Mouse (Mus musculus): ENCODE data around the gene Ttc41. TPM values are rescaled to one million over a fixed set of nuclear protein-coding genes. Genes with fewer than 3 reads are reported as not detected.

Ttc41 gene
- polyA plus RNA-seq, 1 experiment from 2014 or later, result 2.5 TPM

DNA sequence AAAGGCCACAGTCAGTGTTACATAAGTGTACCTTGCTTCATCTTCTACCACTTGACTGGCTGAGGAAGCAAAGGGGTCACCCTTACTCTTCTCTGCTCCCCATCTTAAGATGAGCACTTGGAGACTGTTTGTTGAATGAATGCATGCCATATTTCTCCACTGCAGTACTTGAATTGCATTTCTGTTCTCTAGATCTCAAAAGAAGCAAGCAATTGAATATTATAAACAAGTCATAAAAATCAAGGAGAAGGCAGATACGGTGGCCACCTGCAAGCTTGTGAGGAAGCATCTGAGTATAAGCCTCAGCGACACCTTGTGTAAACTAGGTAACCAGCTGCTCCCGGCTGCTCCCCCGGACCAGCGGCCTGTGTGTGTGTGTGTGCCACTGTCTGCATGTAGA lies 58.1 kb downstream of the Ttc41 start, which contains the start of gene Gm49358:
Gene Gm49358, plus strand, starts transcription at position 301 of the 400 bp plus-strand sequence.
- WGBS, result 93% methylated on average over 5 of the region's 5 CpGs
- Histone ChIP-seq H3K36me3 (replicated peaks; ENCODE audit: control insufficient read depth, insufficient read depth) (no peaks in the 10 kb centered on the region), H3K27ac (no peak within 1 kb of the TSS), H3K9me3 (ENCODE audit: control insufficient read depth, low read length) (no peaks in the 10 kb centered on the region), H3K4me2 (replicated peaks) (no peak within 1 kb of the TSS), H3K4me3 (replicated peaks; ENCODE audit: low read length) (no peak within 1 kb of the TSS), H3K9ac (no peak within 1 kb of the TSS), H3K27me3 (ENCODE audit: control insufficient read depth, insufficient read depth, low read length) (no peaks in the 10 kb centered on the region), H3K4me1 (replicated peaks; ENCODE audit: control insufficient read depth, insufficient read depth, low read length) (no peaks in the 10 kb centered on the region)
- DNase-seq (ENCODE audit: low spot score) (no peak), ATAC-seq (ENCODE audit: low FRiP score) (no peak)

DNA sequence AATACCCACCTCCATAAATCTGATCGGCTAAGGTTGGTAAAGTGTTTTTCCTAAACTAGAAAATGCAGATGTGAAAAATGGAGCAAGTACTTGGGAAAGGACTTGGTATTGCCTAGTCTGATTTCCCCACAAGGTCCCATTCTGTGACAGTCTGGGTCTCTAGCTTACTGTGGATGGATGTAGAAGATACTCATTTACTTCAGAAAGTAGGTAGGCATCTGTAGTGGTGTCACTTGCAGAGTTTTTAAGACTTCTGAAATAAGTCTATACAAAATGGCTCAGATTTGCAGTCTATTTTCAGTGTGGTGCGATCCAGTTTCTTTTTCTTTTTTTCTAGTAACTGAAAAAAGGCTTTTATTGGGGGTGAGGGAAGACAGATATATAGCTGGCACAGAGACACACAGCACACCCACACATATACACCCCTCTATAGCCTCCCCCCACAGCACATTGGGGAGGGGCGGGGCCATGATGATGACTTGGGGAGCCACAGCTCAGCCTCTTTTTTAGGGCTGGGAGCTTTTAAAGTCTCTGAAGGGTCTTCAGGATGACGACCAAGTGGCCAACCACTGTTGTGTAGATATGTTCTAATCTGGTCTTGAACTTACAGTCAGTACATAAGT lies 59.8 kb downstream of the Ttc41 start:
- no peaks in the 10 kb centered on the region for H3K27me3 ChIP-seq (ENCODE audit: control insufficient read depth, insufficient read depth, low read length)
- H3K36me3 ChIP-seq (replicated peaks; ENCODE audit: control insufficient read depth, insufficient read depth), result no peaks in the 10 kb centered on the region
- no peaks in the 10 kb centered on the region for H3K9me3 ChIP-seq (ENCODE audit: control insufficient read depth, low read length)
- no peak for DNase-seq (ENCODE audit: low spot score)
- 91% methylated on average over 4 of the region's 4 CpGs for WGBS
- peaks cover 8% of the 10 kb centered on the region; the same call in 1 of the 2 replicates for H3K4me1 ChIP-seq (replicated peaks; ENCODE audit: control insufficient read depth, insufficient read depth, low read length)
- no peak overlapping the region for H3K9ac ChIP-seq
- H3K4me2 ChIP-seq (replicated peaks), result no peak overlapping the region
- no peak overlapping the region for H3K27ac ChIP-seq
- no peak for ATAC-seq (ENCODE audit: low FRiP score)
- H3K4me3 ChIP-seq (replicated peaks; ENCODE audit: low read length), result no peak overlapping the region

DNA sequence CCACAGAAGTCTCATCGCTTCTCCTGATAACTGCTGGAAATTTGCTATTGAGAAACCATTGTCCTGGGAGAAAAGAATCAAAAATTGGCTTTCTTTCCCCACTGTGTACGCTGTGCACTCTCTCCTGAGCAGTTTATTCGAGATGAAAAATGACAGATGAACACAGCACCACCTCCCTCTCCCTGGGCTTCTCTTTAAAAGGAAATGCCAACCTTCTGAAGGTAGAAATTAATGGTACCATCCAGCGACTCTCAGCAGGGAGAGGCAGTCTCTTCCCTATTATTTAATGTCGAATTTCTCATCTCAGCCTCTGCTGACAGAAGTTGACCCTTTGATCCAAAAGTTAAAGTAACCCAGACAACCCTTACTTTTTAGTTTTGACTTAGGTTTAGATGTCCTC lies 63.6 kb downstream of the Ttc41 start:
- WGBS, result 56% methylated on average over 5 of the region's 5 CpGs
- peak overlapping the region; percentile 61; the same call in 1 of the 2 replicates for H3K27ac ChIP-seq
- no peak overlapping the region for H3K9ac ChIP-seq
- peaks cover 8% of the 10 kb centered on the region; the same call in 1 of the 2 replicates for H3K4me1 ChIP-seq (replicated peaks; ENCODE audit: control insufficient read depth, insufficient read depth, low read length)
- no peak for DNase-seq (ENCODE audit: low spot score)
- no peak overlapping the region for H3K4me3 ChIP-seq (replicated peaks; ENCODE audit: low read length)
- H3K4me2 ChIP-seq (replicated peaks), result no peak overlapping the region
- ATAC-seq (ENCODE audit: low FRiP score), result no peak
- H3K27me3 ChIP-seq (ENCODE audit: control insufficient read depth, insufficient read depth, low read length), result no peaks in the 10 kb centered on the region
- H3K36me3 ChIP-seq (replicated peaks; ENCODE audit: control insufficient read depth, insufficient read depth), result no peaks in the 10 kb centered on the region
- no peaks in the 10 kb centered on the region for H3K9me3 ChIP-seq (ENCODE audit: control insufficient read depth, low read length)

DNA sequence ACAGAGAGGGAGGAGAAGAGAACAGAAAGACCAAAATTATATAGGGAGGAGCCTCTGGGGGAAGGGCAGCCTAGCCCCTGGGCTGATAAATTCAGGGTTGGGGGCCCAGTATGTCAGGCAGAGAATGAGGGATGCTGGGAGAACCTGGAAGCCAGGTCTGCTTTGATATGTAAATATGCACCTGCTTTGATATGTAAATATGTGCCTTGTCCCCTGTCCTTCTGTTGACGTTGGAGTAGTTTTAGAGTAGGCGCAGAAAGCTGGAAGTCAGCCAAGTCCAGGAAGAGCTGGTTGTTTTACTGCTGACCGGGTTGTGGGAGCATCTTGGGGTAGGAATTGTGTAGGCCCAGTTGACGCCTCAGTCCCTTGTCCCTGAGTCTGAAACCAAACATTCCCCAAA lies 64.2 kb downstream of the Ttc41 start:
- H3K4me3 ChIP-seq (replicated peaks; ENCODE audit: low read length), result no peak overlapping the region
- H3K4me2 ChIP-seq (replicated peaks), result no peak overlapping the region
- peaks cover 8% of the 10 kb centered on the region; the same call in 1 of the 2 replicates for H3K4me1 ChIP-seq (replicated peaks; ENCODE audit: control insufficient read depth, insufficient read depth, low read length)
- H3K9me3 ChIP-seq (ENCODE audit: control insufficient read depth, low read length), result no peaks in the 10 kb centered on the region
- WGBS, result 18% methylated on average over 4 of the region's 4 CpGs
- no peak overlapping the region for H3K27ac ChIP-seq
- peak; percentile 44; the same call in 1 of the 2 replicates for ATAC-seq (ENCODE audit: low FRiP score)
- H3K27me3 ChIP-seq (ENCODE audit: control insufficient read depth, insufficient read depth, low read length), result no peaks in the 10 kb centered on the region
- peak; percentile 48 for DNase-seq (ENCODE audit: low spot score)
- no peak overlapping the region for H3K9ac ChIP-seq
- no peaks in the 10 kb centered on the region for H3K36me3 ChIP-seq (replicated peaks; ENCODE audit: control insufficient read depth, insufficient read depth)

DNA sequence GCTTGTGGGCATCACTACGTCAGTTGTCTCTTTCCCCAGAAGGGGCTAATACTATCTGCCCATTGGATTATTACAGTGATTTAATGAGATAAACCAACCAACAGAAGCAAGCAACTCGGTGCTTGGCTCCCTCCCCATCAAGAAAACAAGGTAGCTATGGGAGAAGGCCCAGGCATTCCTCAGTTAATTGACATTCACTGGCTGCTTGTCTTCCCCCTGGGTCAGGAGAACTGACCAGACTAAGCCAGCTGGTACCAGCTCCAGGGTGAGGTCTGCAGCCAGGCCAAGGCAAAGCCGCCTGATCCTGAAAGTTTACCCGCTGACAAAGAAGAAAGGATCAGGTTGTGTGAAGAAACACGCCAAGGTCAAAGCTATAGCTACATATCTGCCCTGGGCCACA lies 66.1 kb downstream of the Ttc41 start:
- H3K27ac ChIP-seq, result no peak overlapping the region
- 73% methylated on average over 5 of the region's 5 CpGs for WGBS
- peaks cover 8% of the 10 kb centered on the region; the same call in 1 of the 2 replicates for H3K4me1 ChIP-seq (replicated peaks; ENCODE audit: control insufficient read depth, insufficient read depth, low read length)
- DNase-seq (ENCODE audit: low spot score), result no peak
- no peaks in the 10 kb centered on the region for H3K36me3 ChIP-seq (replicated peaks; ENCODE audit: control insufficient read depth, insufficient read depth)
- no peak for ATAC-seq (ENCODE audit: low FRiP score)
- H3K27me3 ChIP-seq (ENCODE audit: control insufficient read depth, insufficient read depth, low read length), result no peaks in the 10 kb centered on the region
- no peak overlapping the region for H3K4me2 ChIP-seq (replicated peaks)
- no peak overlapping the region for H3K9ac ChIP-seq
- H3K9me3 ChIP-seq (ENCODE audit: control insufficient read depth, low read length), result no peaks in the 10 kb centered on the region
- no peak overlapping the region for H3K4me3 ChIP-seq (replicated peaks; ENCODE audit: low read length)

DNA sequence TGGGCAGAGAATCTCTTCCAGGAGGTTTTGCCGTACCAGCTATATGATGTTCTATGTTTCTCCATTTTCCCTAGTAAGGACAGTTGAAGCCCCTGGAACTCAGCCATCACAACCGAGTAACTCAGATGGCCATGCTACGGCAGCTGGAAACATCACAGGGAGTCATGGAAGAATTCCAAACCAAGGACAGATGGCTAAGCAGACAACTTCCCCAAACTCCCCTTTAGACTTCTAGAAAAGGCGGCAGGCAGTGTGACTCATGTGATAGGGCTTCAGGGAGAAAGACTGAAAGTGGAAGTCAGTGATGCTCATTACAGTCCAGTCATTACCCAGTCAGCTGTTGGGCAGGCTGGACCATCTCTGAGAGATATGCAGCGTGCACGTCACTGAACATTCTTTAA lies 66.6 kb downstream of the Ttc41 start:
- whole genome bisulfite sequencing, result 69% methylated on average over 6 of the region's 6 CpGs
- no peak overlapping the region for H3K9ac ChIP-seq
- DNase-seq (ENCODE audit: low spot score) (peak; percentile 57), ATAC-seq (ENCODE audit: low FRiP score) (no peak)
- peaks cover 8% of the 10 kb centered on the region; the same call in 1 of the 2 replicates for H3K4me1 ChIP-seq (replicated peaks; ENCODE audit: control insufficient read depth, insufficient read depth, low read length)
- no peak overlapping the region for H3K4me2 ChIP-seq (replicated peaks)
- no peak overlapping the region for H3K27ac ChIP-seq
- no peaks in the 10 kb centered on the region for H3K27me3 ChIP-seq (ENCODE audit: control insufficient read depth, insufficient read depth, low read length)
- H3K9me3 ChIP-seq (ENCODE audit: control insufficient read depth, low read length), result no peaks in the 10 kb centered on the region
- no peak overlapping the region for H3K4me3 ChIP-seq (replicated peaks; ENCODE audit: low read length)
- H3K36me3 ChIP-seq (replicated peaks; ENCODE audit: control insufficient read depth, insufficient read depth), result no peaks in the 10 kb centered on the region

DNA sequence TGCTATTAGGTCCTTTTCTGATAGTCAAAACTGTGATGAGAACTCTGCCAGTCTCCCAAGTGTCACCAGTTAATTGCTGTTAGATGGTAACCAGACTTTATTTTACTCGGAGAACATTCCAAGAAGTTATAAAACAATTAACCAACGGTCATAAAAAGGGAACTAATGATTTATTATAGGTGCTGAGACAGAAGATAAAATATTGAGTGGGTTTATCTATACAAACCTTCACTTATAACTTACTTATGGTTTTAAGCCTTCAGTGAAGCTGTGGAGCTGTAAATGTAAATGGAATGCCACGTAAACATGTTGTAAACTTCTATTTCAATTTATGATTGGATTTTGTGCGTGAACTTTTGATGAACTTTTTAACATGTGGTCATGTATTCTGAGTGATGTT lies 67.7 kb downstream of the Ttc41 start:
- H3K9ac ChIP-seq, result no peak overlapping the region
- H3K4me2 ChIP-seq (replicated peaks), result no peak overlapping the region
- H3K4me1 ChIP-seq (replicated peaks; ENCODE audit: control insufficient read depth, insufficient read depth, low read length), result peaks cover 8% of the 10 kb centered on the region; the same call in 1 of the 2 replicates
- H3K27ac ChIP-seq, result no peak overlapping the region
- ATAC-seq (ENCODE audit: low FRiP score) (no peak), DNase-seq (ENCODE audit: low spot score) (no peak)
- no peaks in the 10 kb centered on the region for H3K36me3 ChIP-seq (replicated peaks; ENCODE audit: control insufficient read depth, insufficient read depth)
- no peak overlapping the region for H3K4me3 ChIP-seq (replicated peaks; ENCODE audit: low read length)
- WGBS, result 72% methylated on average over 4 of the region's 4 CpGs
- H3K27me3 ChIP-seq (ENCODE audit: control insufficient read depth, insufficient read depth, low read length), result no peaks in the 10 kb centered on the region
- H3K9me3 ChIP-seq (ENCODE audit: control insufficient read depth, low read length), result no peaks in the 10 kb centered on the region

DNA sequence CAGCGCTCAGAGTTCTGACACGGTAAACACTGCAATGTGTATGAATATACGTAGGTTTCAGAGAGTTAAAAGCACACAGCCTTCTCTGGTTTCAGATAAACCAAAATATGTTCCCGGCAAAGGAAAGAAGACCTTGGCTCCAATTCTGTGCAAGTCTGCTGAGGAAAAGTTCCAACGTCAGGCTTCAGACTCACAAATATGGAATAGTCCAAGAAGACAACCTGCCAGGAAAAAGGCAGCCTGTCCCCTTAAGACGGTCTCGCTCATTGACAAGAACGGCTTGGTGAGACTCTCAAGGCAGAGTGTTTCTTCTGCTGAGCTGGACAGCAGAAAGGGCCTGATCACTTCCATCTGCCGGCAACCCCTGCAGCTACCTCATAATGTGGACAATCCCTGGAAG lies 70.7 kb downstream of the Ttc41 start:
- no peak overlapping the region for H3K9ac ChIP-seq
- H3K27ac ChIP-seq, result no peak overlapping the region
- 83% methylated on average over 9 of the region's 9 CpGs for WGBS
- H3K27me3 ChIP-seq (ENCODE audit: control insufficient read depth, insufficient read depth, low read length), result peaks cover 3% of the 10 kb centered on the region; the same call in 1 of the 2 replicates
- no peak for ATAC-seq (ENCODE audit: low FRiP score)
- no peak for DNase-seq (ENCODE audit: low spot score)
- H3K36me3 ChIP-seq (replicated peaks; ENCODE audit: control insufficient read depth, insufficient read depth), result no peaks in the 10 kb centered on the region
- H3K4me3 ChIP-seq (replicated peaks; ENCODE audit: low read length), result no peak overlapping the region
- no peaks in the 10 kb centered on the region for H3K9me3 ChIP-seq (ENCODE audit: control insufficient read depth, low read length)
- H3K4me1 ChIP-seq (replicated peaks; ENCODE audit: control insufficient read depth, insufficient read depth, low read length), result peaks cover 10% of the 10 kb centered on the region
- no peak overlapping the region for H3K4me2 ChIP-seq (replicated peaks)

DNA sequence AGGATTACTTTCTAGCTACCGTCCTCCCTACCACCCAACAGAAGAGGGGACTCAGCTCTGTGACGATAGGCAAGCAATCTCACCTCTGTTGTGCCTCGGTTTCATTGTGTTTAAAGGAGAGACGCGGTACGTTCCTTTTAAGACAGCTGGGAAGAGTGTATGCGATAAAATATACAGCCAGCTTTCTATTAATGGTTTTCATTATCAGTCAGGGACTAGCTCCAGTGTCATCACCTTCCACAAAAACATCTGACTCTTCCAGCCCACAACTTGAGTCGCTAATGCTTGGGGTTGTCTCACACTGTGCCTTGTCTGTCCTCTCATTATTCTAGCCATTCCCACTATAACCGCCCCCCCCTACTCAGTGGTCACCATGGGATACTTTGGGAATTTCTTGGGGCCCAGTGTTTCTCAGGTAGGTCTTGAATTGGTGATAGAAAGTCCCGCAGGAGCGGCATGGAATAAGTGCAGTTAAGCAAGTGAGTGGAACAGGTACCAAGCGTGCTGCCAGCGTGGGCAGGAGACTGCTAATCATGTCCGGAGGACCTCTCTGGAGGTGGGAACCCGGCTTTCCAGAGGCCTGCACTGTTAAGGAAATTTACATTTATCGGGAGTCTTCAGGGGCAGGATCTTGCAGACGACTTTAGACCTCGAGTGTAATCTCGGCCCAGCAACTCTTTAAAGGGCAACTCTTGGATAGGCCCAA lies 72.2 kb downstream of the Ttc41 start:
- ATAC-seq (ENCODE audit: low FRiP score), result no peak
- peaks cover 12% of the 10 kb centered on the region for H3K4me1 ChIP-seq (replicated peaks; ENCODE audit: control insufficient read depth, insufficient read depth, low read length)
- 39% methylated on average over 19 of the region's 19 CpGs for WGBS
- peak overlapping the region; percentile 83 for H3K4me2 ChIP-seq (replicated peaks)
- H3K27me3 ChIP-seq (ENCODE audit: control insufficient read depth, insufficient read depth, low read length), result peaks cover 3% of the 10 kb centered on the region; the same call in 1 of the 2 replicates
- peak overlapping the region; percentile 75; the same call in 1 of the 2 replicates for H3K27ac ChIP-seq
- H3K9me3 ChIP-seq (ENCODE audit: control insufficient read depth, low read length), result no peaks in the 10 kb centered on the region
- no peak for DNase-seq (ENCODE audit: low spot score)
- no peaks in the 10 kb centered on the region for H3K36me3 ChIP-seq (replicated peaks; ENCODE audit: control insufficient read depth, insufficient read depth)
- H3K9ac ChIP-seq, result peak overlapping the region; percentile 67
- H3K4me3 ChIP-seq (replicated peaks; ENCODE audit: low read length), result peak overlapping the region; percentile 69
